Mouse (Mus musculus) spleen, embryonic (tissue): ENCODE measurements around the gene 4933407L21Rik.

Experiments
- CTCF ChIA-PET: fragments of 350-600 bp; sonication (Branson Sonifier 250); formaldehyde crosslinking; loops from one replicate; lab custom pipeline; 2022; lab: Charles Lee

The 4933407L21Rik gene

GRCm38 (mm10) chr1:85928057-85928687 is at the start of gene 4933407L21Rik:
Gene 4933407L21Rik (plus strand): TSS chr1:85928483.
- CTCF ChIA-PET, result no interaction called here

DNA sequence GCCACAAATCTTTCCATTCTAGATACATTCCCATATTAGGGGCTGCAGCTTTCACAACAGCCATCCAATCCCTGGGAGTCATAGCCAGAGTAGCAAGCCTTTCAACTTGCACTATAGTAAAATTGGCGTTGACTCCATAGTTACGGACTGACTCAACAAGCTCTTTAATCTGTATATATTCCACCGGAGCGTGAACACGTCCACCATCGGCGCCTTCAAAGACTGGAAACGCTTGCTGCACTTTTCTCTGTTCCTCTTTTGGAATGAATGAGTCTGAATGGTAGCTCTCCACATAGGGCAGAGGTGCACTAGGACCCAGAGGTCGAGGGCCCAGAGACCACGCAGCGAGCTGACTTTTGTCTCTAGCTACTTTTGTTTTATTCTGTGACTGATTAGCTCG is 46.3 kb upstream of the 4933407L21Rik start:
- CTCF ChIA-PET, result no interaction called here

- CTCF ChIA-PET, result no interaction called here
Observed at GRCm38 (mm10) chr1:85887221-85887620, 41.1 kb upstream of the 4933407L21Rik start.

DNA sequence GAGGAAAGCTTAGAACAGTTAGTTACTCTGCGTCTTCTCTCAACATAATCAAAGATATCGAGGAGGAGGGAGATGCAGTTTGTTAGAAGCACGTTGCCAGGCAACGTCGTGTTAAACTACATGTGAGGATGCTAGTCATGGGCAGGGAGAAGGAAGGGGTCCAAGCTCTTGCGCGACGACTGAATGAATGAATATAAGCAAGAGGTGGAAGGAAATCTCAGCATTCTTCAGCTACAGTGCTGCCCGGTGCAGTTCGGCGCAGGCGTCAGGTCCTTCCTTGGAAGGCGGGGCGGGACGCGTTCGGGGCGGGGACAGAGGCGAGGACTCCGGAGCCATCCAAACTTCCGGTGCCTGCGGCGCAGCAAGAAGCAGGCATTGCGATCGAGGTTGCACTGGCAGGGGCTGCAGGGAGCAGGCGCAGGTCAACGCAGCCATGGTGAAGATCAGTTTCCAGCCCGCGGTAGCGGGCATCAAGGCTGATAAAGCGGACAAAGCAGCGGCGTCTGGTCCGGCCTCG is 34.0 kb upstream of the 4933407L21Rik start, which contains the start of gene Itm2c:
Gene Itm2c (plus strand): TSS at position 51 of the 517 bp plus-strand sequence.
- CTCF ChIA-PET, result no interaction called here

DNA sequence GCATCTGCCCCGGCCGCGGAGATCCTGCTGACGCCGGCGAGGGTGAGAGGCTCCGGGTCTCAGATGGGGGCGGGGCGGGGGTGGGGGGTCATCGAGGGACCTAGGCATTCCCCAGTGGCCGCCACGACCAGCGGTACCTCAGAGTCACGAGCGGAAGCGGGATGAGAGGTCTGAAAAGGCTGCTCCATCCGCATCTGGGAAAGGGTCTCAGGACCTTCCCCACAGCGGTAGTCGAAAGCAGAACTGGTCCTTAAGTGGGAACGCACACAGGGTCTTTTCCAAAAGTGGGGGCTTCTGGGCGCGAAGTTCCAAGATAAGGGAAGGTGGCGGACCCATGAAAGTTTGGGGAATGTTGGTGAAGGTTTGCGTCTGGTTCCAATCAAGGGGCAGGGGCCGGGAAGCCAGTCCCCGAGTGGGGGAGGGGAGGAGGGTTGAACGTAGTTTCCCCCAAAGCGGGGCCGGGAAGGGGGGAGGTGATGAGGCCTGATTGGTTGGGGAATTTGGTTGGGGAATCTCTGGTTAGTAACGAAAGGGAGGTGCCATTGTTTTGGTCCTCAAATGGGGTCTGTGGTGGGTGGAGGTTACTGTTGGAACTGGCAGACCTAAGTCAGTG is 33.4 kb upstream of the 4933407L21Rik start:
- CTCF ChIA-PET, result interaction anchor here (0.7 kb wide), 1 partner anchor 476 kb away, joined by 4 read pairs; no protein-coding TSS in a partner anchor

GRCm38 (mm10) chr1:85895391-85895837 is 32.9 kb upstream of the 4933407L21Rik start:
- CTCF ChIA-PET, result interaction anchor here (0.7 kb wide), 1 partner anchor 475 kb away, joined by 4 read pairs; no protein-coding TSS in a partner anchor

DNA sequence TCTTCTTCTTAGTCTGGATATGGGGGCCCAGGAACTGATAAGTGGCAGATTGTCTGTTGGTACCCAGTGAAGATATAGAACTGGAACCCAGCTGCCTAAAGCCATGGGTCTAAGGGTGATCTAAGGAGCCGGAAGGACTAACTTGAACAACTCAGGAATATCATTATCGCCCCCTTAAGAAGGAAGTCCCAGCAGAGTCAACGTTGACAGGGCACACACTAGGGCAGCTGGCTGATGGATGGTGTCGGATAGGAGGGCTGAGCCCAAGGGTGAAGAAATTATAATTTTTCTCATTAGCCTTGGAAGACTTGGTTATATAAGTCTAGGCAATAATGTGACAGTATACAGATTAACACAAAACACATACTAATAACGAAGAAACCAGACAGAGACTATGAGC is 32.2 kb upstream of the 4933407L21Rik start:
- CTCF ChIA-PET, result no interaction called here

DNA sequence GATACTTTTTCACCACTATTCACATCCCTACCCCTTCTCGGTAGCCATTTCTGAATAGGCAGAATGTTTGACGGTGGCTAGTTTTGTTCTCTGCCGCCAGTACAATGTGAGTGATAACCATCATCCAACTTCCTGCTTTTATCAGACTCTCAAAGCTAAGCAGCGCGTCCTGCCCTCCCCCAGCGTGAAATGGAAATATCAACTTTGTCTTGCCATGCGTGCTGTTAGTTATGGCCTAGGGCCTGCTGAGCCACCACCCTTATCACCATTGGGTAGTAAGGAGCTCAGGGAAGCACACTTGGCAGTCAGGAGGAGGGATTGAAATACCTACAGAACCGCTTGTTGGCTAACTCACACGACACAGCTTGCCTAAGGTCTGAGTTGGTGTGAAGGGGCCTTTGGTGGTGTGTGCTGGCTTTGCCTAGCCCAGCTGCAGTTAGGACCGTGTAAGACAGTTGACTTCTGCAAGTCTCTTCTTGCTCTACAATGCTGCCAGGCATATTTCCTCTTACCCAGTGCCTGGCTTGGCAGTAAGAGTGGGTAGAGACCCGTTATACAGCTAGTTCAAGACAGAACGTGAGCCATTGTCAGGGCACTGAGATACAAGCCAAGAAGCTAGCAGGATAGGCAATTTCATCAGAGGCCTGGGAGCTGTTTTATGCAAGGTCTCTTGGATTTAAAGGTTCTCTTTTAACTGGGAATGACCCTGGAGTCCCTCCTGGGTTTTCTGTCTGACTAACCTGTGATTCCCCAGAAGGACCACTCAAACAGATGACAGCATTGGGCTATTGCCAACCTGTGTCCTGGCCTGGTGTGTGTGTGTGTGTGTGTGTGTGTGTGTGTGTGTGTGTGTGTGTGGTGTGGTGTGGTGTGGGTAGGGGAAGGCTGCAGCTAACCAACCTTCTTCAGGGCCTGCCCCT is 31.2 kb upstream of the 4933407L21Rik start:
- CTCF ChIA-PET, result no interaction called here

DNA sequence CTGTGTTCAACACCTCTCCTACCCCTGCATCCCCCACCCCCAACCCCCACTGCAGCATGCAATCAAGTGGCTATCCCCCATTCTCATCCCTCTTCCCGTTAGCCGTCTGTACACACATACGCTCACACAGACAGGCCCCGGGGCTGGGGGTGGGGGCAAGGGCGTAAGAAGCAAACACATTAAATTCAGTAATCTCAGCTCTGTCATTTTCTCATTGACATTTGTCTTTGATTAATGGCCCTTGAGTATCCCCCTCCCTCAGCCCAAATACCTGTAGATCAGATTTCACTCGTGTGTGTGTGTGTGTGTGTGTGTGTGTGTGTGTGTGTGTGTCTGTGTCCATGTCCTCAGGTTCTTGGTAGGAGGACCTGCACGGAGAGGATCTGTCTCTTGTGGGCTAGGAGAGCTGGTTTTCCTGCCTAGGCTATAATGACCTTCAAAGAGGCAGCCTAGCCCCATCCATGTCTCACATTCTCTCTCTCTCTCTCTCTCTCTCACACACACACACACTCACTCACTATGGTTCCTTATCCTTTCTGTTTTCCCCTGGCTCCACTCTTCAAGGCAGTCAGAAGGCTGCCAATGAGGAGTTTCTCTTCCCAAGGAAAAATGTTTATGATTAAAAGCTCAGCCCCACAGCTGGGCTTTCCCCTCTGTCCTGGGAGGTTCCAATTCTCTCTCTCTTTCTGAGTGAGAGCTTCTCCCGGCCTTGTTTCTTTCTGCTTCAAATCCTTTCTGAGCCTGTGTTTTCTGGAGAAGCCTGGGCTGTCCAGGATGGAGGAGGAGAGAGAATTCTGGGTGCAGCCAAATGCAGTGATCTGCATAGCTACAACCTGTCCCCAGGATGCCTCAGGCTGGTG is 30.2 kb upstream of the 4933407L21Rik start:
- CTCF ChIA-PET, result no interaction called here

GRCm38 (mm10) chr1:85898761-85899387 is 29.4 kb upstream of the 4933407L21Rik start:
- CTCF ChIA-PET, result no interaction called here

- CTCF ChIA-PET, result no interaction called here
Observed at GRCm38 (mm10) chr1:85899388-85899761, 28.9 kb upstream of the 4933407L21Rik start.

- CTCF ChIA-PET, result no interaction called here
Observed at GRCm38 (mm10) chr1:85900521-85901333, 27.6 kb upstream of the 4933407L21Rik start.

DNA sequence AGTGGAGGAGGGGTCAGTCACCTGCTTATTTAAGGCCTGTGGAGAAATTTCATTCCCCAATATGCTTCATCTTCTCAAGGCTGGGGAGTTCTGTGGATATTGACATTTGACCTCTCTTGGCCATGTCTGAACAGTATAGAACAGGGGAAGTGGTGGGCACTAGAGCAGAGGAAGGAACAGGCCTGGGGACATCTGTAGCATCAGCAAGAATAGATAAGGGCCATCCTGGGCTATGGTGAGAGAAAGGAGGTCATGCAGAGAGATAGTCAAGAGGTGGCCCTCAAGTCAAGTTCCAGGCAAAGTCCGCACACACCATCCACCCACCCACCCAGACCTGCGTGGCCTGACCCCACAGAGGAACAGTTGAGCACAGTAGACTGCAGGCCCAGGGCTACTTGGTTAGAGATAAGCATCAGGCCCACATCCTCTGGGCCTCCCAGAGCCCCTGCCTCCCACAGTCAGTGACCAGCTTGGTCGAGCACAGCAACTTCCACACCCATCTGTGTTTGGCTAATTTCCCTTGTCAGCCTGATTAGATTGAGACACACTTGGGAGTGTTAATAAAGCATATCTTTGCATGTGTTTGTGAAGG is 26.7 kb upstream of the 4933407L21Rik start:
- CTCF ChIA-PET, result no interaction called here

- CTCF ChIA-PET, result no interaction called here
Observed at GRCm38 (mm10) chr1:85902108-85902561, 26.1 kb upstream of the 4933407L21Rik start.

- CTCF ChIA-PET, result no interaction called here
Observed at GRCm38 (mm10) chr1:85906892-85907291, 21.4 kb upstream of the 4933407L21Rik start.

- CTCF ChIA-PET, result no interaction called here
Observed at GRCm38 (mm10) chr1:85908754-85909590, 19.3 kb upstream of the 4933407L21Rik start.

GRCm38 (mm10) chr1:85913078-85913755 is 15.1 kb upstream of the 4933407L21Rik start:
- CTCF ChIA-PET, result no interaction called here

DNA sequence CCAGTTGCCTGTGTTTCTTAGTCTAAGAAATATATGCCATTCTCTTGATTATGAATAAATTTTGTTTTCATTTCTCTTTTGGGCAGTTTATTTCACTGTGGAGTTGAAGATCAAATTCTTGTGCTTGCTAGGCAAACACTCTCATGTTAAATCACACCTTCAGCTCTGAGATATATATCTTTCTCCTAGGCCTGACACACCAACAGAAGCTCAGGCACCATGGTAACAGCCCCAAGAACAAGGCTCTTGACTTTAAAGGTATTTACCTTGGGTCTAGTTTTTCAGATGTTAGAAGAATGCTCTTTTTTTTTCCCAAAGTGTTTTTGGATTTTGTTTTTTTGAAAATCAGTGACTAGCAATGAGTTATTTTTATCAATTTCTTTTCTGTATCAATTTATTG is 12.4 kb upstream of the 4933407L21Rik start:
- CTCF ChIA-PET, result no interaction called here
